Mouse (Mus musculus) embryonic facial prominence, embryonic 13.5 days (tissue): ENCODE measurements around the gene Rps17. TPM values are rescaled to one million over a fixed set of nuclear protein-coding genes. Genes with fewer than 3 reads are reported as not detected.
A peak's percentile ranks its signal among the peaks of the same experiment; 100 is the strongest.

Experiments
- ATAC-seq: fragments of 200-750 bp; cut with Nextera tagmentation; 2 replicates; pipeline ENCODE4 v1.8.0; 2017; ENCODE audit warnings: low read depth; ENCODE audit not compliant: insufficient number of reproducible peaks, insufficient read depth, low FRiP score, low TSS enrichment
- H3K27ac ChIP-seq: fragments of 300-500 bp; sonication (generic); 2 replicates; pipeline ENCODE4 v1.5.1; 2015; ENCODE audit warnings: moderate library complexity, mild to moderate bottlenecking, inconsistent platforms
- H3K27me3 ChIP-seq: fragments of 300-500 bp; sonication (generic); 2 replicates; pipeline ENCODE4 v1.6.1; 2015; ENCODE audit warnings: mild to moderate bottlenecking, inconsistent platforms
- H3K36me3 ChIP-seq: fragments of 300-500 bp; sonication (generic); 2 replicates; pipeline ENCODE4 v1.6.1; 2015; ENCODE audit warnings: mild to moderate bottlenecking, inconsistent platforms
- H3K4me1 ChIP-seq: fragments of 300-500 bp; sonication (generic); 2 replicates; pipeline ENCODE4 v1.6.1; 2015; ENCODE audit warnings: inconsistent platforms
- H3K4me2 ChIP-seq: fragments of 300-500 bp; sonication (generic); 2 replicates; pipeline ENCODE4 v1.6.1; 2015; ENCODE audit warnings: moderate library complexity, mild to moderate bottlenecking, inconsistent platforms
- H3K4me3 ChIP-seq: fragments of 300-500 bp; sonication (generic); 2 replicates; pipeline ENCODE4 v1.5.1; 2015; ENCODE audit warnings: mild to moderate bottlenecking, inconsistent platforms
- H3K9ac ChIP-seq: fragments of 300-500 bp; sonication (generic); 2 replicates; pipeline ENCODE4 v1.6.1; 2015; ENCODE audit warnings: mild to moderate bottlenecking, inconsistent platforms
- H3K9me3 ChIP-seq: fragments of 300-500 bp; sonication (generic); 2 replicates; pipeline ENCODE4 v1.6.1; 2016; ENCODE audit warnings: inconsistent platforms
- WGBS: fragments of 180-500 bp; shearing (Covaris S2); methylation state at CpG from one replicate; pipeline ENCODE4 v1.1.7; 2015; ENCODE audit warnings: mixed read lengths; 5-methylcytosine and 5-hydroxymethylcytosine counted together
- polyA plus RNA-seq: library from polyadenylated mRNA; unstranded; fragments of >200 nt; fragmentation: Nextera tagmentation; extraction: Ambion mirVana; gene quantifications from 2 replicates; pipeline ENCODE4 v1.2.1, GENCODE M21; 2015

The Rps17 gene
- polyA plus RNA-seq, 1 experiment from 2014 or later: 1,416 TPM

- ATAC-seq: 0 out of 2 replicates have a peak, but pooled peaks have one; percentile 2
- Histone ChIP-seq H3K4me2 (peak overlapping the region; percentile 97), H3K4me1 (peaks cover 21% of the 10 kb centered on the region), H3K4me3 (peak overlapping the region; percentile 76), H3K9ac (peak overlapping the region; percentile 74), H3K36me3 (peaks cover 34% of the 10 kb centered on the region), H3K27me3 (peaks cover under 1% of the 10 kb centered on the region; the same call in 1 of the 2 replicates), H3K27ac (peak overlapping the region; percentile 52; the same call in 1 of the 2 replicates), H3K9me3 (no peaks in the 10 kb centered on the region)
- WGBS: 59% methylated on average over 15 of the region's 15 CpGs
These were observed 555 bp upstream of the Rps17 start for GRCm38 (mm10) chr7:81345447-81346170.

- Histone ChIP-seq H3K4me3 (peak overlapping the region; percentile 76), H3K36me3 (peaks cover 50% of the 10 kb centered on the region), H3K4me1 (peaks cover 21% of the 10 kb centered on the region), H3K4me2 (peak overlapping the region; percentile 97), H3K9ac (peak overlapping the region; percentile 98), H3K27ac (peak overlapping the region; percentile 17; the same call in 1 of the 2 replicates), H3K27me3 (no peaks in the 10 kb centered on the region), H3K9me3 (no peaks in the 10 kb centered on the region)
- ATAC-seq: no peak
- WGBS: 7% methylated on average over 10 of the region's 10 CpGs
These were observed 1.2 kb downstream of the Rps17 start for GRCm38 (mm10) chr7:81343831-81344230.

- 33% methylated on average over 8 of the region's 8 CpGs for WGBS
- peaks cover 54% of the 10 kb centered on the region for H3K36me3 ChIP-seq
- H3K9ac ChIP-seq: peak overlapping the region; percentile 98
These were observed 1.7 kb downstream of the Rps17 start for GRCm38 (mm10) chr7:81343316-81343715.

GRCm38 (mm10) chr7:81342356-81343094 is 2.5 kb downstream of the Rps17 start:
- Histone ChIP-seq H3K36me3 (peaks cover 62% of the 10 kb centered on the region), H3K9ac (peak overlapping the region; percentile 98), H3K9me3 (no peaks in the 10 kb centered on the region), H3K27ac (no peak overlapping the region), H3K4me3 (peak overlapping the region; percentile 76), H3K4me2 (peak overlapping the region; percentile 97), H3K4me1 (peaks cover 21% of the 10 kb centered on the region), H3K27me3 (no peaks in the 10 kb centered on the region)
- WGBS: 63% methylated on average over 8 of the region's 8 CpGs
- ATAC-seq: no peak

More at GRCm38 (mm10) chr7:81343316-81343715, 1.7 kb downstream of the Rps17 start:
- Histone ChIP-seq H3K27me3 (no peaks in the 10 kb centered on the region), H3K4me1 (peaks cover 21% of the 10 kb centered on the region), H3K4me3 (peak overlapping the region; percentile 76), H3K4me2 (peak overlapping the region; percentile 97), H3K27ac (no peak overlapping the region), H3K9me3 (no peaks in the 10 kb centered on the region)
- ATAC-seq: no peak

GRCm38 (mm10) chr7:81341563-81341962 is 3.5 kb downstream of the Rps17 start:
- Histone ChIP-seq H3K9ac (no peak overlapping the region), H3K4me3 (no peak overlapping the region), H3K4me2 (no peak overlapping the region), H3K9me3 (no peaks in the 10 kb centered on the region), H3K36me3 (peaks cover 69% of the 10 kb centered on the region), H3K27ac (no peak overlapping the region), H3K4me1 (peaks cover 21% of the 10 kb centered on the region), H3K27me3 (no peaks in the 10 kb centered on the region)
- ATAC-seq: no peak
- 56% methylated on average over 3 of the region's 3 CpGs for WGBS

GRCm38 (mm10) chr7:81339783-81340182 is 5.3 kb downstream of the Rps17 start:
- H3K9ac ChIP-seq: no peak overlapping the region
- H3K4me1 ChIP-seq: peaks cover 21% of the 10 kb centered on the region
- no peaks in the 10 kb centered on the region for H3K9me3 ChIP-seq
- H3K4me2 ChIP-seq: no peak overlapping the region
- H3K4me3 ChIP-seq: no peak overlapping the region
- H3K36me3 ChIP-seq: peaks cover 74% of the 10 kb centered on the region
- 90% methylated on average over 4 of the region's 4 CpGs for WGBS
- H3K27me3 ChIP-seq: no peaks in the 10 kb centered on the region
- ATAC-seq: no peak
- H3K27ac ChIP-seq: no peak overlapping the region

GRCm38 (mm10) chr7:81338522-81338873 is 6.6 kb downstream of the Rps17 start:
- Histone ChIP-seq H3K27ac (no peak overlapping the region), H3K27me3 (no peaks in the 10 kb centered on the region), H3K4me3 (no peak overlapping the region), H3K4me2 (no peak overlapping the region), H3K9ac (no peak overlapping the region), H3K4me1 (peaks cover 15% of the 10 kb centered on the region), H3K36me3 (peaks cover 71% of the 10 kb centered on the region), H3K9me3 (no peaks in the 10 kb centered on the region)
- WGBS: 68% methylated on average over 3 of the region's 3 CpGs
- no peak for ATAC-seq

- H3K4me3 ChIP-seq: no peak overlapping the region
- no peak overlapping the region for H3K9ac ChIP-seq
- 95% methylated on average over 21 of the region's 21 CpGs for WGBS
- H3K36me3 ChIP-seq: peaks cover 71% of the 10 kb centered on the region
- no peak for ATAC-seq
- H3K4me1 ChIP-seq: peaks cover 10% of the 10 kb centered on the region
- H3K27ac ChIP-seq: no peak overlapping the region
- H3K4me2 ChIP-seq: no peak overlapping the region
- H3K9me3 ChIP-seq: no peaks in the 10 kb centered on the region
- no peaks in the 10 kb centered on the region for H3K27me3 ChIP-seq
These were observed 7.1 kb downstream of the Rps17 start for GRCm38 (mm10) chr7:81337785-81338521.

GRCm38 (mm10) chr7:81336432-81336786 is 8.6 kb downstream of the Rps17 start:
- Histone ChIP-seq H3K4me3 (no peak overlapping the region), H3K4me2 (no peak overlapping the region), H3K36me3 (peaks cover 63% of the 10 kb centered on the region), H3K9me3 (no peaks in the 10 kb centered on the region), H3K27ac (peak overlapping the region; percentile 64; the same call in 1 of the 2 replicates), H3K9ac (no peak overlapping the region), H3K27me3 (no peaks in the 10 kb centered on the region), H3K4me1 (0 out of 2 replicates have a peak, but pooled peaks cover under 1% of the 10 kb centered on the region)
- 46% methylated on average over 8 of the region's 8 CpGs for WGBS
- ATAC-seq: no peak

GRCm38 (mm10) chr7:81335705-81336431 is 9.2 kb downstream of the Rps17 start:
- Histone ChIP-seq H3K27ac (peak overlapping the region; percentile 64; the same call in 1 of the 2 replicates), H3K9me3 (no peaks in the 10 kb centered on the region), H3K4me2 (no peak overlapping the region), H3K27me3 (no peaks in the 10 kb centered on the region), H3K4me3 (no peak overlapping the region), H3K36me3 (peaks cover 58% of the 10 kb centered on the region), H3K4me1 (no peaks in the 10 kb centered on the region), H3K9ac (no peak overlapping the region)
- ATAC-seq: no peak
- WGBS: 74% methylated on average over 18 of the region's 18 CpGs

- 81% methylated on average over 7 of the region's 7 CpGs for WGBS
- H3K36me3 ChIP-seq: peaks cover 43% of the 10 kb centered on the region
- no peak overlapping the region for H3K27ac ChIP-seq
- H3K27me3 ChIP-seq: no peaks in the 10 kb centered on the region
- H3K4me2 ChIP-seq: no peak overlapping the region
- H3K4me1 ChIP-seq: no peaks in the 10 kb centered on the region
- no peaks in the 10 kb centered on the region for H3K9me3 ChIP-seq
- H3K4me3 ChIP-seq: no peak overlapping the region
- ATAC-seq: no peak
- no peak overlapping the region for H3K9ac ChIP-seq
These were observed 13.2 kb downstream of the Rps17 start for GRCm38 (mm10) chr7:81331851-81332250.
